16 mouse cellular contexts compared by ENCODE assay signal in genomic region chr11:77330529-77330928, GRCm38 (mm10).
DNase-seq lines count a peak whose midpoint lies in the region.
"Had no signal": no experiment of that assay in that cellular context is flagged by ENCODE, and none has a peak within 500 bp of the region (broad histone marks: within the 10 kb centered on the region; RNA-seq: fewer than 3 reads in every experiment).

No protein-coding gene starts in this region.

- peak; percentile 13 to 53 for DNase-seq in adrenal gland, adult (ENCODE audit: inconsistent age in 2 of 2, low spot score in 1 of 2)
- DNase-seq in adrenal gland, postnatal 25 days, result no peak
- peak; percentile 12 for DNase-seq in adrenal gland, postnatal 14 days
- DNase-seq in adrenal gland, adult 18-20 months (ENCODE audit: low spot score in 2 of 2), result no peak
- DNase-seq in ovary, adult 18-20 months (ENCODE audit: low spot score), result peak; percentile 53
- no peak for DNase-seq in ovary, postnatal 36 days (ENCODE audit: low spot score)
- no peak for DNase-seq in lung, adult 18-20 months
- DNase-seq: cerebellum, adult 11 months; cerebellum, adult 2 months; cerebellum, adult 9-11 months; cerebellum, postnatal 25 days; forebrain, postnatal 0 days; gastrocnemius, postnatal 10 days; heart, adult 18-20 months; heart, postnatal 10 days; heart, postnatal 36 days had no signal

Comparison
In these comparisons a context has a peak if more than half of its experiments do, and no peak if none do; other contexts are left out.
1. DNase-seq: peak in adrenal gland, adult (2 of 2), adrenal gland, postnatal 14 days (single experiment) and ovary, adult 18-20 months (single experiment); none in adrenal gland, postnatal 25 days (single experiment), adrenal gland, adult 18-20 months (0 of 2), ovary, postnatal 36 days (single experiment) and lung, adult 18-20 months (0 of 2).